Mouse (Mus musculus) hindbrain, embryonic 11.5 days (tissue): Measurements from ENCODE around the gene Ntn5. TPM values are rescaled to one million over a fixed set of nuclear protein-coding genes. Genes with fewer than 3 reads are reported as not detected.

ENCODE experiments used
- ATAC-seq: fragments of 200-750 bp; cut with Nextera tagmentation; 2 replicates; pipeline ENCODE4 v1.8.0; 2017; ENCODE audit warnings: mild to moderate bottlenecking, moderate TSS enrichment, moderate library complexity; ENCODE audit not compliant: low FRiP score
- DNase-seq: peaks from one replicate; pipeline ENCODE4 v3.0.0-alpha.2; 2015; ENCODE audit warnings: low spot score
- H3K27ac ChIP-seq: fragments of 300-500 bp; sonication (generic); 2 replicates; pipeline ENCODE4 v1.5.1; 2014; ENCODE audit warnings: mild to moderate bottlenecking, low read depth, low read length
- H3K27me3 ChIP-seq: fragments of 300-500 bp; sonication (generic); 2 replicates; pipeline ENCODE4 v1.6.1; 2014; ENCODE audit warnings: mild to moderate bottlenecking, low read length, moderate library complexity, mixed read lengths; ENCODE audit not compliant: control insufficient read depth, insufficient read depth
- H3K36me3 ChIP-seq: fragments of 300-500 bp; sonication (generic); 2 replicates; pipeline ENCODE4 v1.6.1; 2014; ENCODE audit warnings: mild to moderate bottlenecking, low read length, moderate library complexity, mixed read lengths; ENCODE audit not compliant: control insufficient read depth, insufficient read depth
- H3K4me1 ChIP-seq: fragments of 300-500 bp; sonication (generic); replicated peaks from 2 replicates; pipeline ENCODE4 v1.6.1; 2014; ENCODE audit warnings: low read length, mixed read lengths; ENCODE audit not compliant: control insufficient read depth, insufficient read depth
- H3K4me2 ChIP-seq: fragments of 300-500 bp; sonication (generic); replicated peaks from 2 replicates; pipeline ENCODE4 v1.6.1; 2014; ENCODE audit warnings: mild to moderate bottlenecking, low read depth, low read length
- H3K4me3 ChIP-seq: fragments of 300-500 bp; sonication (generic); 2 replicates; pipeline ENCODE4 v1.5.1; 2014; ENCODE audit warnings: low read depth, low read length
- H3K9ac ChIP-seq: fragments of 300-500 bp; sonication (generic); 2 replicates; pipeline ENCODE4 v1.6.1; 2014; ENCODE audit warnings: low read depth, low read length
- H3K9me3 ChIP-seq: fragments of 300-500 bp; sonication (generic); 2 replicates; pipeline ENCODE4 v1.6.1; 2016; ENCODE audit warnings: low read length; ENCODE audit not compliant: control insufficient read depth
- WGBS: fragments of 180-500 bp; shearing (Covaris S2); extraction: QIAGEN DNeasy Blood & Tissue Kit; methylation state at CpG from one replicate; pipeline ENCODE4 v1.1.7; 2014; 5-methylcytosine and 5-hydroxymethylcytosine counted together
- polyA plus RNA-seq: library from polyadenylated mRNA; unstranded; fragments of >200 nt; fragmentation: Nextera tagmentation; extraction: Ambion mirVana; gene quantifications from 2 replicates; pipeline ENCODE4 v1.2.1, GENCODE M21; 2014

Gene Ntn5
- polyA plus RNA-seq, 1 experiment from 2014 or later = 0.22 TPM

DNA sequence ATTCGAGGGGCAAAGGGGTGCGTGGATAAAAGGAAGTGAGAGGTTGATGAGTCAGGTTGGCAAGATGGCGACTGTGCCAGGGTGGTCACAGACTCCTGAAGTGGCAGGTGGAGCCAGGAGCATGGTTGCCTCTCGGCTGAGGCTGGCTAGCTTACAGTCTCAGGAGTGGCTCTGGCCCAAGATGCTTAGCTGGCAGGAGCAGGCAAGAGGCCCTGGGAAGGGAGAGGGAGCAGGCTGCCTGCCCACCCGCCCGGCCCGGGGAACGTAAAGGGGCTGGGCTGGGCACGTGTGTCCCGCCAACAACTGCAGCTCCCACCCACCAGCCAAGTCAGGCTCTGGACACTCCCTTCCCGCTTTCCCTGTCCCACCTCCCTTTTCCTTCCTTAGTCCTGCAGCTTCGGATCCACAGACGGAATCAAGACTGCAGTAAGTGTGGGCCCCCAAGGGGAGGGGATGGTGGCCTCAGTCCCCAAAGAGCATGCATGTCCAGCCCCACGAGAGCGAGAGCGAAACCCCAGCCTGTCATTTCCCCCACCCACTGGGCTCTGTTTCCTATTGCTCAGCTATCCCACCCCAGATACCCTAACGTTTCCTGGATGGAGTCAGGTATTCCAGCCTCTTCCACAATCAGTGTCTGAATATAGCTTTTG lies 42.3 kb upstream of the Ntn5 start:
- Histone ChIP-seq H3K4me1 (peaks cover 4% of the 10 kb centered on the region; the same call in 1 of the 2 replicates), H3K27me3 (peaks cover 2% of the 10 kb centered on the region; the same call in 1 of the 2 replicates), H3K4me3 (no peak overlapping the region), H3K27ac (no peak overlapping the region), H3K9me3 (no peaks in the 10 kb centered on the region), H3K9ac (peak overlapping the region; percentile 11; the same call in 1 of the 2 replicates), H3K36me3 (no peaks in the 10 kb centered on the region), H3K4me2 (no peak overlapping the region)
- 82% methylated on average over 16 of the region's 17 CpGs for WGBS
- ATAC-seq (no peak), DNase-seq (no peak)

DNA sequence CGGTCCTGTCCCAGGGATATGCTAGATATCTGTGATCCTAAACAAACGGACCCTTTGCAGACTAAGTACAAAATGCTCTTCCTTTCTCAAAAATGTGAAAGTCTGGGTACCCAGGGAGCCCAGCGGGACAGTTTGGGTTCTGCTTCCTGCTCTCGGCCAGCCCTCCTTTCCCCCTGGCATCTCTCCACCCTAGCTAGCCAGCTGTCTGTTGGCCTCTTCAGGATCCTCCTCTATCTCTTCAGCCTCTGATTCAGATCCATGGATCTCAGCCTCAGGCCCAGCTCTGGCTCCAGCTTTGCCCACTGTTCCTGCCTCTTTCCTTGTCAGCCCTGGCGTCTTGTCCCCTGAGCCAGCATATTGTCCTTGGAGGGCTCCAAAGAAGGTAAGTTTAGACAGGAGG lies 41.7 kb upstream of the Ntn5 start:
- Histone ChIP-seq H3K9me3 (no peaks in the 10 kb centered on the region), H3K9ac (peak overlapping the region; percentile 31; the same call in 1 of the 2 replicates), H3K27ac (no peak overlapping the region), H3K27me3 (peaks cover 2% of the 10 kb centered on the region; the same call in 1 of the 2 replicates), H3K4me2 (peak overlapping the region; percentile 21; the same call in 1 of the 2 replicates), H3K4me1 (peaks cover 4% of the 10 kb centered on the region; the same call in 1 of the 2 replicates), H3K36me3 (no peaks in the 10 kb centered on the region), H3K4me3 (no peak overlapping the region)
- DNase-seq = no peak
- ATAC-seq = no peak
- WGBS = 83% methylated on average over 5 of the region's 5 CpGs

DNA sequence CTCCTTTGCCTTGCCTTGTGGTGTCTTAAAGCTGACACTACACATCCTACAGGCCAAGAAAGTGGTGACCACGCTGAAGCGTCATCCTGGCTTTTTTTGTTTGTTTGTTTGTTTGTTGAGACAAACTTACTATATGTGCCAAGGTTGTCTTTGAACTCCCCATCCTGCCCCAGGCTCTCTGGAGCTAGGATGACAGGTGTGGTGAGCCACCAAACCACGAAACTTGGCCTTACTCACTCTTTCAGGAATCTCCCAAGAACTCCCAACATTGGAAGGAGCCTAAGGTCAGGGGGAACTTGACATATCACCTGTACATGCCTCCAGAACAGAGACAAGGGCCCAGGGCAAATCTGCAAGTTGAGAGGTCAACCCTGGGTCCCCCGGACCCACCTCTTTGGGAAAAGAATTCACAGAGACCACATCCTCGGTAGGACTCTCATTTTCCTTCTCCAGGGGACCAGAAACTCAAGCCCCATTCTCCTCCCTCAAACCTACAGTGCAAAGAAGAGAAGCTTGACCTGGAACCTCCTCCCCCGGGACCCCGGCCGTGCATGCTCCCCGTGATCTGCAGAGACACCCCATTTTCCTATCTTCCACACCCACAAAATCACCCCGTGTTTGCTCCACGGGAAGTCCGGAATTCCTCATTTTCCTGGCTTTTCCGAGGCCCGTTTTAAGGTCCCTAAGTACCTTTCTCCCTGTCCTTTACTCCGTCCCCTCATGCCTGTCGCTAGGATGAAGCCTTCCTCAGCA lies 41.1 kb upstream of the Ntn5 start:
- Histone ChIP-seq H3K36me3 (no peaks in the 10 kb centered on the region), H3K4me1 (peaks cover 4% of the 10 kb centered on the region; the same call in 1 of the 2 replicates), H3K9ac (peak overlapping the region; percentile 87), H3K9me3 (no peaks in the 10 kb centered on the region), H3K4me3 (peak overlapping the region; percentile 37), H3K4me2 (peak overlapping the region; percentile 75), H3K27me3 (peaks cover 2% of the 10 kb centered on the region; the same call in 1 of the 2 replicates), H3K27ac (peak overlapping the region; percentile 84)
- ATAC-seq (no peak), DNase-seq (no peak)
- WGBS = 41% methylated on average over 16 of the region's 16 CpGs

DNA sequence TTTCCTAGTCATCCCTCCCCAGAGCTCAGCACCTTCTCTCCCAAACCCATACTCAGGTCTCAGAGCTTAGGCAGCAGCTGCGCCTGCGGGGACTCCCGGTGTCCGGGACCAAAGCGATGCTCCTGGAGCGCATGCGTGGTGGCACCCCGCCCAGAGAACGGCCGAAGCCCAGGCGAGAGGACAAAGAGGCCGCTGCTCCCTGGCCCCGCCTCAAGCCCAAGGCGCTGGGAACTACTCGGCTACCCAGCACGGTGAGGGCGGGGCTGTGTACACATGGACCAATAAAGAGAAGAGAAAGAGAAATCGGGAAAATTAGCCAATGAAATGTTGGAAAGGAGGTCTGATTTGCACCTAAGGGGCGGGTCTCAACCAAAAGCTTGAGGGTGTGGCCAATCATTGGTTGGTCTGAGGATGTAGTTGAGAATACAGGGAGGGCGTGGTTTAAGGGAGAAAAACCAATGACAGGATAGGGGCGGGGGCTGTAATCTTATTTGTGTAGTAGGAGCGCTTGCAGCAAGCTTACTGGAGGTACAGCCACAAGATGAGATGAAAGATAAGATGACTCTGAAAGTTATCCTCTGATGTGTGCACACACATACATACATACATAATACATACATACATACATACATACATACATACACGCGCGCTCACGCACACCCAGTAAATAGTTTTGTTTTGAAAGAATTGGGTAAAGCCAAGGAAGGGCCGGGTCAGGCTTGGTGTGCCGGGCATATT lies 40.2 kb upstream of the Ntn5 start:
- Histone ChIP-seq H3K4me1 (peaks cover 4% of the 10 kb centered on the region; the same call in 1 of the 2 replicates), H3K9ac (peak overlapping the region; percentile 87), H3K27me3 (peaks cover 2% of the 10 kb centered on the region; the same call in 1 of the 2 replicates), H3K9me3 (no peaks in the 10 kb centered on the region), H3K36me3 (no peaks in the 10 kb centered on the region), H3K27ac (peak overlapping the region; percentile 84), H3K4me2 (peak overlapping the region; percentile 75), H3K4me3 (peak overlapping the region; percentile 37)
- peak; percentile 94 for ATAC-seq
- peak; percentile 98 for DNase-seq
- under 1% methylated on average over 28 of the region's 28 CpGs for whole genome bisulfite sequencing

DNA sequence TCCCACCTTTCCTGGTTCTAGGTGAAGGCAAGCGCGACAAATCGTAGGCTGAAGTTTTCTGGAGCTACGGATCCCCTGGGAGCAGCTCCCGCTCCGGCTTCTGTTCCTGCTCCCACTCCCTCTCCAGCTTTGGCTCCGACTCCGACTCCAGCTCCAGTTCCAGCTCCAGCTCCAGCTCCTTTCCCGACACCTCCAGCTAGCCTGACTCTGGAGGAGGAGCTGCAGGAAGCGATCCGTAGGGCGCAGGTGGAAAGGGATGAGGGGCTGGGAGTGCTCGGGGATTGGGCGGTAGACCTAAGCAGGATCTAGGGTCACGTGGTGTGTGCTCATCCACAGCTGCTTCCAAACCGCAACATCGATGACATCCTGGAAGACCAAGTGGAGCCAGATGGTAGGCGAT lies 39.6 kb upstream of the Ntn5 start:
- ATAC-seq = peak; percentile 33
- Histone ChIP-seq H3K4me1 (peaks cover 4% of the 10 kb centered on the region; the same call in 1 of the 2 replicates), H3K9me3 (no peaks in the 10 kb centered on the region), H3K27ac (peak overlapping the region; percentile 82), H3K4me3 (peak overlapping the region; percentile 37), H3K27me3 (peaks cover 2% of the 10 kb centered on the region; the same call in 1 of the 2 replicates), H3K9ac (peak overlapping the region; percentile 34), H3K36me3 (no peaks in the 10 kb centered on the region), H3K4me2 (peak overlapping the region; percentile 67)
- peak; percentile 68 for DNase-seq
- WGBS = 2% methylated on average over 18 of the region's 18 CpGs

DNA sequence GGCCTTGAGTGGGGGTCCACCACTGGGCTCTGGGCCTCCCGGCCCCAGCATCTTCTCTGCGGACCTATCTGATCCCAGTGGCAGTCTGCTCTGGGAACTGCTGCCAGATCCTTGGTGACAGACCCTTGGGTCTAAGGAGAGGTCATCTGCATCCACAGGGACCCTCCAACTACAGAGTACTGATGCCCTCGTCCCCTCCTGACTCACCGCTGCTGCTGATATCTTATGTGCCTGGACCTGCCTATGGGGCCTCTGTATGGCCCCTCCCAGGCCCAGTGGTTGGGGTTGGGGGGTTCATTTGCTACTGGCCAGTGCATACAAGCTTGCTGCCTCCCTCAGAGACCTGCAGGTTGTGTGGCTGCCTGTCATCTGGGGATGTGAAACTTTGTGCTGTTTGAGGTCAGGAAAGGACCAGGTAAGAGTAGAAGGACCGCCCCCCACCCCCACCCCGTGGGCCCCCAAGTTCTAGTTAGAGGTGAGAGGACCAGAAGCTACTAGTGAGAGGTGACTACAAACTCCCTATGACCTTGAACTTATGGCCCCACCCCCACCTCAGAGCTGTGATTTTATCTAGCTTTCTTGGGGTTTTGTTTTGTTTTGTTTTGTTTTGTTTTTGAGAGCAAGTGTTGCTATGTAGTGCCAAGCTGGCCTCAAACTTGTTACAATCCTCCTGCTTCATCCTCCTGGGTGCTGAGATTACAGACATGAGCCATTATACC lies 38.8 kb upstream of the Ntn5 start:
- Histone ChIP-seq H3K9ac (no peak overlapping the region), H3K27ac (peak overlapping the region; percentile 82), H3K4me1 (peaks cover 4% of the 10 kb centered on the region; the same call in 1 of the 2 replicates), H3K9me3 (no peaks in the 10 kb centered on the region), H3K27me3 (peaks cover 2% of the 10 kb centered on the region; the same call in 1 of the 2 replicates), H3K4me2 (peak overlapping the region; percentile 67), H3K36me3 (no peaks in the 10 kb centered on the region), H3K4me3 (0 out of 2 replicates have a peak overlapping the region, but pooled peaks have one; percentile 37)
- 68% methylated on average over 6 of the region's 6 CpGs for WGBS
- ATAC-seq (no peak), DNase-seq (no peak)

DNA sequence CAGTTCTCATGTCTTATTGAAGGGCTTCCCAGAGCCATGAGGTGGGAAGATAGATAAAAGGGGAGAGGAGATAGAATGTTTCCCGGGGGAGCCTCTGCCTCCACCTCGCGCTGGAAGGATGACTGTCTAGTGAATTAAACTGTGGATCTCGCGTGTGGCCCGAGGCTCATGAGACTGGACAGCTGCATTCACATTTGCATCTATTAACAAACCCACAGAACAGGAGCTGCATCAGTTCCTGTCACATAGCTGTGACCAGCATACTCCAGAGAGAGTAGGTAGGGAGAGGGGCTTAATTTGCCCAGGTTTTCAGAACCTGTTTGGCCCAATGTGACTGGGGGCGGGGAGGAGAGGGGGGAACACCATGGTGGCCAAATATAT lies 38.2 kb upstream of the Ntn5 start:
- ATAC-seq (no peak), DNase-seq (no peak)
- no peak overlapping the region for H3K4me2 ChIP-seq
- H3K36me3 ChIP-seq = no peaks in the 10 kb centered on the region
- WGBS = 64% methylated on average over 7 of the region's 7 CpGs
- H3K27ac ChIP-seq = no peak overlapping the region
- no peaks in the 10 kb centered on the region for H3K27me3 ChIP-seq
- H3K9me3 ChIP-seq = no peaks in the 10 kb centered on the region
- H3K9ac ChIP-seq = no peak overlapping the region
- peaks cover 2% of the 10 kb centered on the region; the same call in 1 of the 2 replicates for H3K4me1 ChIP-seq
- no peak overlapping the region for H3K4me3 ChIP-seq

DNA sequence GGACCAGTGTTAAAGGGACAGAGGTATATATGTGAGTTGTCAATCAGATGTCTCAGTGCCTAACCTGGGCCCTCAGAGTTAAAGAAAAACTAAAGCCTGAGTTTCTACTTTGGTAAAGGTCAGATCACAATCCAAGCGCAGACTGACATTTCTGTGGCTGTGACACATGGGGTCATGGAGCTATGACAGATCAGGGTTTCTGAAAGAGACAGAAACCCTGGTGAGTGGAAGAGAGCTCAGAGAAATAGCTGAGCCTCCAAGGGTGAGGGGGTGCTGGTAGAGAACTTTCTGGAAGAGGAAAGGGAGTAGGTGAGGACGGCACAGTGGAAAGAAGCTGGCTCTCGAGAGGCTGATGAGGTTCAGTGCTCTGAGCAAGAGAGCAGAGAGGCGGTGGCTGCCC lies 37.2 kb upstream of the Ntn5 start:
- Histone ChIP-seq H3K27me3 (no peaks in the 10 kb centered on the region), H3K36me3 (no peaks in the 10 kb centered on the region), H3K9me3 (no peaks in the 10 kb centered on the region), H3K27ac (no peak overlapping the region), H3K9ac (no peak overlapping the region), H3K4me1 (peaks cover 2% of the 10 kb centered on the region; the same call in 1 of the 2 replicates), H3K4me2 (no peak overlapping the region), H3K4me3 (no peak overlapping the region)
- ATAC-seq = no peak
- DNase-seq = no peak
- WGBS = 85% methylated on average over 4 of the region's 4 CpGs
